Mouse (Mus musculus) left cerebral cortex, postnatal 25 days (tissue): ENCODE measurements around the gene Ush2a. TPM values are rescaled to one million over a fixed set of nuclear protein-coding genes. Genes with fewer than 3 reads are reported as not detected.

Source experiments
- DNase-seq, 2 experiments: peaks; one replicate each; pipeline ENCODE4 v3.0.0; 2022; ENCODE audit warnings: low spot score in 2 of 2, mixed read lengths in 1 of 2
- intact Hi-C: fragments of 180-260 bp; cut with DNase I; formaldehyde crosslinking; loops from one replicate; pipeline ENCODE4 v1.15.1; 2025
- total RNA-seq, 2 experiments: library from RNA; stranded (reverse); gene quantifications; 2 replicates each; pipeline ENCODE4 v1.2.3; 2021

Gene Ush2a
- total RNA-seq, 2 experiments from 2014 or later = 0.05 to 0.07 TPM

DNA sequence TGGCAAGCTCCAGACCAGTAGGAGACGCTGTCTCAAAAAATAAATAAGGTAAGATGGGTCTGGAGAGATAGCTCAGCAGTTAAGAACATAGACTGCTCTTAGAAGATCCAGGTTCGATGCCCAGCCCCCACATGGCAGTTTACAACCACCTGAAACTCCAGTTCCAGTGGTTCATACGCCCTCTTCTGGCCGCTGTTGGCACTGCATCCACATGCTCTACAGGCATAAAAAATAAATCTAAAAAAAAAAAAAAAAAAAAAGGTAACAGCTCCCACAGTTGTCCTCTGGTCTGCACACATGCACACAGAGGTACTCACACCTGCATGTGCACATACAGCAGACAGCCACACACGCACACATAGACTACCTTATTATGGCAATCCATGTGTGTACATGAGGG is 686.0 kb downstream of the Ush2a start:
- no peak for DNase-seq
- intact Hi-C loops = no loop called here

DNA sequence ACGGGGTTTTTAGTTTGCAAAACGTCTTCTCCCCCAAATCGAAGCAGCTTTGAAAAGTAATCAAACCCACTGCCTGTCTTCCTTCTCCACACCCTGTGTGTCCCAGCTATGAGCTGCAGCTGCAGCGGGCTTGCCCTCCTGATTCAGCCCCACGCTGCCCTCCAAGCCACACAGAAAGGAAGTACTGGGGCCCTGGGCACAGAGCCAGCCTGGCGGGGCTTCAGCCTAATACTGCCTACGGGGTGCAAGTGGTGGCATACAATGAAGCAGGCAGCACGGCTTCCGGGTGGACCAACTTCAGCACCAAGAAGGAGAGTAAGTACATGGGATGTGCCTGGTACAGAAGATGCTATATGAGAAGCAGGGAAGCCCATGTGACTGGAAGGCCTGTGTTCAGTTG is 686.5 kb downstream of the Ush2a start:
- intact Hi-C loops = no loop called here

DNA sequence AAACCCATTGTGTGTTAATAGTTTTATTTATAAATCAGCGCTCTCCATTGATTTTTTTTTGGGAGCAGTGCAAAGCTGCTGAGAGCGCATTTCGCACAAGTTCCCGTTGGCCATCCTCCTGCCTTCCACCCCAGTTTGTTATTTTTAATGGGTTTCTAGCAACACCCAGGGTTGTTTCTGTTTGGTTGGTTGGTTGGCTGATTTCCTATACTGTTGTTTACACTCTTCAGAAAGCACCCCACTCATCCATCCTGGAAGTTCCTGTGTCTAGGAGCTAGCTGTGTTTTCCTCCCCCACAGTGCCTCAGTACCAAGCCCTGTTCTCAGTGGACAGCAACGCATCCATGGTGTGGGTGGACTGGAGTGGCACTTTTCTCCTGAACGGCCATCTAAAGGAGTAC is 689.3 kb downstream of the Ush2a start:
- DNase-seq = no peak
- intact Hi-C loops = no loop called here

More for the DNA sequence above, 686.5 kb downstream of the Ush2a start:
- DNase-seq = peak in 1 of 2 experiments; percentile 10

DNA sequence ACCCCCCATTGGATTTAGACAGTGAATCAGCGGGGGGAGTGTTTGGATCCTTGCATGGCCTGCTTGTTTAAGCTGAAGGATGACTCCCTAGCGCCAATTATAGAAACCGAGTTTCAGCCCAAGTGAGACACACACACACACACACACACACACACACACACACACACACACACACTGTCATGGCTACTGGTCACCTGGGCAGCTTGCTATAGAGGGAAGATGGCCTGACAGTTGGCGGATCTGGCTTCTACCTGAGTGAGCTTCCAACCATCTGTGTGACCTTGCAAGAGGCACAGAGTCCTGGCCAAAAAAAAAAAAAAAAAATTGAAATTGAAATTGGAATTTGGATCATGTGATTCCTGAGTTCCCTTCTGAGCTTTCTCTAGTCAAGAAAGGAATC is 690.7 kb downstream of the Ush2a start:
- intact Hi-C loops = no loop called here
- no peak for DNase-seq

DNA sequence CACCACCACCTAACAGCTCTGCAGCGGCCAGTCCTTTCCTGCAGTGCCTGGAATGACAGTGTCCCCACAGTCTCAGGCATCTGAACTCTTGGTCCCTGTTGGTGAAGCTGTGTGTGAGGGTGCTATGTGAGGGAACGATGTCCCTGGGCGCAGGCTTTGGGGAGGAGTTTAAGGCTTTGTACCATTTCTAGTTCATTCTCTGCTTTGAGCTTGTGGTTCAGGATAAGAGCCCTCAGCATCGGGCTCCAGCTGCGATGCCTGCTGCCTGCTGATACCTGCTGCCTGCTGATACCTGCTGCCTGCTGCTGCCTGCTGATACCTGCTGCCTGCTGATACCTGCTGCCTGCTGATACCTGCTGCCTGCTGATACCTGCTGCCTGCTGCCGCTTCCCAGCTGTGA is 711.3 kb downstream of the Ush2a start:
- DNase-seq = no peak
- intact Hi-C loops = no loop called here

DNA sequence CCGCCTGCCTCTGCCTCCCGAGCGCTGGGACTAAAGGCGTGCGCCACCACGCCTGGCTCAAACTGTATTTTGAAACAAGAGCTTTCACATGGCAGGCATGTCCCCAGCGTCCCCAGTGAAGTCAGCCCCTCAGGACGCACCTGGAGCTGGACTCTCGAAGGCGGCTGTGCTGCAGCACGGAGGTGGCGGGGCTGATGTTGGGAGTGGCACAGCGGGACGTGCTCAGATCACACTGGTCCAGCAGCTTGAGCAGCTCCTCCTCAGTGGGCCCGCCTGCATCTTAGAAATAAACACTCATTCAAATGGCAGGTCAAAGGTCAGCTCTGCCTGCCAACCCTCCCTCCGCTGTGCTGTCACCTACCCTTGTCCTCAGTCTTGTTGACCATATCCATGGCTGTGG is 712.1 kb downstream of the Ush2a start:
- intact Hi-C loops = no loop called here

DNA sequence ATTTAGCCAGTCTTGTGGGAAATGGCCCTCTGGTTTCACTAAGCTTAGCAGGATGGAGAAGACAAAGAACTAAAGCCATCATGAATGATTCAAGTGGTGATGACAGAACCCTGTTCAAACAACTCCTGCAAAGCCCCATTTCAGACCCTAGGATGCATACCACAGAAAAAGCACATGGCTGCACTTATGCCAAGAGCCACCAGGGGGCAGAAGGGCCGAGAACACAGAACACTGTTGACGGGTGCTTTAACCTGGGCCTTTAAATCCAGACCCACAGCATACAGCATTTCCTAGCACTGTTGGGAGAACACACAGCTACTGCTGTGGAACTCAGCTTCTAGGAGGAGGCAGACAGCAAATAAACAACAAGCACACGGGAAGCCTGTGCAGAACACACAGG is 718.2 kb downstream of the Ush2a start:
- intact Hi-C loops = no loop called here
- DNase-seq = peak; percentile 40 to 56

More for the DNA sequence above, 712.1 kb downstream of the Ush2a start:
- no peak for DNase-seq

DNA sequence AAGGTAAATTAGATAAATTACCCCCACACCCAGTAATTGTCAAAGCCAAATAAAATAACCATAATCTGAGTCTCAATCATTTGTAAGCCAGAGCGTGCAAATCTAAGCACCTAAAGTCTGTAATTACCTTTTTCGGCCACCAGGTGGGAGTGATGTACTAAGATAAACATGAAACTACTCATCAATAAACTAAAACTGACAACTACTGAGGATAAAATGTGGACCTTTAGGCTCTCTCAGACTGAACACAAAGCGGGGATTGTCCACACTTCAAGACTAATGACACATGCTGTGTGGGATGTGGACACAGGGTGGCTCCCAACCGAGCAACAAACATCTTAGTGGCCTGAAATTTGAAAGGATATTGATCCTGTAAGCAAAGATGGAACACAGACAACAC is 731.4 kb downstream of the Ush2a start:
- DNase-seq = peak; percentile 58 to 66
- intact Hi-C loops = no loop called here

DNA sequence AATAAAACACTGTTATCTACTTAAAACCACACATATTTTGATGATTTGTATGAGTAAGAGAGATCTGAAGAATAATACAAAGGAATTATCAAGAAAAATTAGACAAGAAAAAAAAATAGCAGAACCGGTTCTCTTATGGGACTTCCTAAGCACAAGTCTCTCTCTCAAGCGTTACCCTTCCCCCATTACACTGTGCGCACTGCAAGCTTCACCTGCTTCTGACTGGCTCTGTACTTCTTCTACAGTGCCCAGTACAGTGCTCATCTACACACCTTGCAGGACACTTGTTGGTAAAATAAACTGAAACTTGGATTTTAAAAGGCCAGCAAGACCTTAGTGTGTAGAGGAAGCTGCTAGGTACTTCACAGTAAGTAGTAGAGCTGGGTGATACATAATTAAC is 736.1 kb downstream of the Ush2a start:
- intact Hi-C loops = no loop called here
- DNase-seq = no peak

DNA sequence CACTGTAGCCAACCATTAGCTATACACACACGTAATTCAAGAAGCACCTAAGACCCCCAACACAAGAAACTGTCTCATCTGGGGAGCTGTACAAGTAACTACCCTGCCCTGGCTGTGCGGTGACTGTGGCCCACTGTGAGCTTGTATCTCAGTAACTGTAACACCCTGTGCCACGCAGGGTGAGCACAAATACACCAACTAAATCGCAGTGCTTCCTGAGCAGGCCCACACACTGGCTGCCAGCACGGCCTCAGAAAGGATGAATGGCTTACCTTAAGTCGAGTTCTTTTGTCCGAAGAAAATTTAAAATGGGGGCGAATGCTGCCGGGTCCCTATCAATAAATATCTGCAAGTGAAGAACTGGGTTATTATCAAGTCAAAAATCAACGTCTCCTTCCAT is 738.2 kb downstream of the Ush2a start:
- intact Hi-C loops = no loop called here
- DNase-seq = no peak

DNA sequence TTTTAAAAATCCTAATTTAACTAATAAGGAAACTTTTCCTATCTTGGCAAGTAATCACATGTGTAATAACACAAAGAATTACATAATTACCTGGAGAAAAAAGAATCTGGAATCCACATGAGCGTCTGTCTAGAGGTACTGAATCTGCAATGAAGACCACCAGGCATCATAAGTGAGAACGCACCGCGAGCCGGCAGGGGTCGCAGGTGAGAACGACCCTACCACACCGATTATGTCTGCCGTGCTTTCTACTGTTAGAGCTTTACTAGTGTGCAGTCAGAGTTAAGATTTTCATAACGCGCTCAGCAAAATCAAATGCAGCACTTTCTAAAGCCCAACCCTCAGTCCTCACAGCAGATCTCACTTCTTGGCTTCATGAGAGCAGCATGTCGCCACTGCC is 740.0 kb downstream of the Ush2a start:
- DNase-seq = no peak
- intact Hi-C loops = no loop called here

DNA sequence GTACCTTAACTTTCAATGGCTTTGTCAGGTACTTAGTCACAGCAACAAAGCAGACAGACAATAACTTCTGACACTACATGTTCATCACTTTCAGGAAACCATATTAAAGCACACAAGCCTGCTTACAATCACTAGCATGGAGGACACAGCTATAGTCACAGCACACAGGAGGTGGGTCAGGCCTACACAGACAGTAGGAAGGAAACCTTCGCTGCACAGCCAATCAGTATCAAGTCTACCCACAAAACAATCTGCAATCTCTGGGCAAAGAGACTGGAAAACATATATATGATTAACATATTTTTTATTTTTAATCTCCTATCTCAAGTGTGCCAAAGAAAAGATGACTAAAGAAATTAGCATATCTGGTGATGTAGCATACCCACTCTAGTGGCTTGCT is 743.0 kb downstream of the Ush2a start:
- intact Hi-C loops = no loop called here
- DNase-seq = peak in 1 of 2 experiments; percentile 54

DNA sequence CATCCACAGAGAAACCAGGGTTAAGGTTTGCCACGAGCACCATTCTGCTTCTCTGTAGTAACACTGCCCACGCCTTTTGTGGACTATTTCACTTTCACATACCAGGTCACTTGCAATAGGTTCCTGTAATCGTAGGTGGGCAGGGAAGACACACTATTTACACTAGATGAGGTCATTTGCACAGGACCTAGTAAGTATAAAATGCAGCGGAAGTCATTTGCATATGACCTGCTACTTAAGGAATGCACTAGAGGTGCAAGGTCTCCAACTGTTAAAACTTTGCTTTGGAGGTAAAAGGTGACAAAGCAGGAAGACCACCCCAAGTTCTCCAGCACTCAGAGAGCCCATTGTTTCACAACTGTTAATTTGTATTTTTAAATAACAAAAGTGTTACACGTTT is 744.4 kb downstream of the Ush2a start:
- no peak for DNase-seq
- intact Hi-C loops = no loop called here

DNA sequence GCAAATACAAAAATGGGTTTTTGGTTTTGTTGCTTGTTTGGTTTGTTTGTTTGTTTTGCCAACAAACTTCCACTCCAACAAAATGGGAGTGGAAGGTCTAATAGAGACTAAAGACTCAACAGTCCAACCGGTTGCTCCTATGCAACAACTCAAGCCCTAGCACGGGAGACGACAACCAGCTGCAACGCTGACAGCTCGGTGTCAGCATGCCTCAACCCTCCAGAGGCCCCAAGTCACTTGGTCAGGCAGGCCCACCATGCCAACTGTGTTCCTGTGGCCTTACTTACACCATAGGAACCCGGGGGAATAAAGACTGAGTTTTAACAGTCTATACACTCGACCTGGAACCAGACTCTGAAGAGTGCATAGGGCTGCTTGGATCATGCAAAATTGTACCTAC is 745.0 kb downstream of the Ush2a start:
- no peak for DNase-seq
- intact Hi-C loops = no loop called here

DNA sequence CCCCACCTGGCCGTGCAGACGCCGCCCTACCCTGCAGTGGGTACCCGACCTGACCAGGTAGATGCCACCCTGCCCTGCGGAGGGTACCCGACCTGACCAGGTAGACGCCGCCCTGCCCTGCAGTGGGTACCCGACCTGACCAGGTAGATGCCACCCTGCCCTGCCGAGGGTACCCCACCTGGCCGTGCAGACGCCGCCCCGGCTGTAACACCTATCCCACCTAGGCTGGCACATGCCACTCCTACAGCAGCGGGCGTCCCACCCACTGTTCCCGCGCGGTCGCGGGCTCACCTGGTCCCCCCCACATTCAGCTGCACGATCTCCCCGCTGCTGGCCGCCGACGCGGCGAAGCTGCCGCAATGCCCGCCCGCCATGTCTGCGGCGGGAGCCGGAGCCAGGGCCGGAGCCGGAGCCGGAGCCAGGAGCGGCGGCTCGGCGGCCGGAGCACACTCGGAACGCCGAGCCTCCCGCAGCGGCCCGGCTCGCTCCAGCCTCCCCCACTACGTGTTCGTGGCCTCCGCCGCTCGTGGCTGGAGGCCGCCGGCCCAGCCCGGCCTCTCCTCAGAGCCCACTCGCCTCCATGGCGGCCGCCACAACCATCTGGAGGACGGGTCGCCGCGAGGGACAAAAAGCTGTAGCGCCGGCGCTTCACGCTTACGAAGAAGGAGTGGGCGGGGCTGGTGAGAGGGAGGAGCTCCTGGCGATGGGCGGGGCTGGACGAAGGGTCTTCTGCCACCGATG is 745.6 kb downstream of the Ush2a start, which contains the start of gene Kctd3:
Kctd3 (minus strand) TSS at position 603 of the 741 bp plus-strand sequence.
- DNase-seq = peak; percentile 96
- intact Hi-C loops = no loop called here

DNA sequence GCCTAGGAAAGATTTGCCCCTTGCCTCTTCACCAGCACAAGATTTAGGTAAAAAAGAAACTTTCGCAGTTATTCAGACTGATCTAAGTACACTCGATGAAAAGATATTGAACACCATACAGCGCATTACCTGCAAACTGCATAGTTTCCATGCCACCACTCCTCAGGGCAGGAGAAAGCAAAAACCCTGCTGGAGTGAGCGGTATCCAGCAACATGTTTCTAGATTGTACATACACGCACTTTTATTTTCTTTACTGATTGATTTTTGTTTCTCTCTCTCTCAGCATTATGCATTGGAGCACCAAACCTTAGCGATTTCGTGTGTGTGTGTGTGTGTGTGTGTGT is 746.1 kb downstream of the Ush2a start:
- DNase-seq = no peak
- intact Hi-C loops = no loop called here

DNA sequence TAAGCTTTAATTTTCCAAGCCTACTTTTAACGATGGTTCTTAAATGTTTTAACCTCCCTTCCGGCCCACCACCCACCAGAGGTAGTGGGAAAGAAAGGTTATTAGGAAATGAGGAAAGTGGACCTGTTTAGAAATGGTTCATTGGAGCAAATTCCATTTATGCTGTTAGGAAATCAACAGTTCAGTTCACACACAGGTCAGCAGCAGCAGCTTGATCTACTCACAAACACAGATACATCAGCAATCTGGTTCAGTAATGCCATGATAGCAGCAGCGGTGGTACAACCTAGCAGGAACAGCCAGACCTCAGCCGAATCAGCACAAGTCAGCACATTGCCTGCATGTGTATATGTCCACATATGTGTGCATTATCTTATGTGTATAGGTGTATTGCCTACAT is 748.8 kb downstream of the Ush2a start:
- DNase-seq = no peak
- intact Hi-C loops = no loop called here

DNA sequence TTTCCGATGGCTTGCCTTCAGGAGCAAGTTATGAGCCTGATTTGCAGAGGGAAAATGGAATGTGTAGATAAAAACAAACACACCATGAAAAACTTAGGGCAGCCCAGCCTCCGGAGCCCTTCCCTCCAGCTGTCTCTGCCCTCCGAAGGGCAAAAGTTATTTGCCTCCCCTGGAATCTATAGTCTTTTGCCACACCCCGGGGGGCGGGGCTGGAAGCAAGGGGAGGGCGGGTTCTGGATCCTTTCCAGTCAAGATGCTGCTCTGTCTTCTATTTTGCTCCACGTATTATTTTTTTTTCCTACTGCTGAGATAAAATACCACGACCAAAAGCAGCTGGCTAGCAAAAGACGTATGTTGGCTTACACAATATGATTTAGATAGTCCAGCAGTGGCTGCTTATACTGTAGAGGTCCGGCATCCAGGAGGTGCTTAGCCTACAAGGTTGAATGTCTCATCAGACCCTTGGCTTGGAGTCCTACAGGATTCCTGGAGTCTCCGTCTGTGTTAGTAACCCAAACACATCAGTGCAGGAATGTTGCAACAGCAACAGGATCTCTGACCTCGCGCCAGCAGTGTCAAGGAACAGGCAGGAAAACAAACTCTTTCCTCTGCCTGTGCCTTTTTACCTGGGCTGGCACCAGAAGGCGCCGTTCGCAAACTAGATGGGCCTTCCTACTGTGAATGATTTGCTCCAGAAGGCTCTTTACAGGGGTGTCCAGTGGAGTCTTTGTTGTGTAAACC is 751.2 kb downstream of the Ush2a start:
- intact Hi-C loops = no loop called here
- DNase-seq = no peak

DNA sequence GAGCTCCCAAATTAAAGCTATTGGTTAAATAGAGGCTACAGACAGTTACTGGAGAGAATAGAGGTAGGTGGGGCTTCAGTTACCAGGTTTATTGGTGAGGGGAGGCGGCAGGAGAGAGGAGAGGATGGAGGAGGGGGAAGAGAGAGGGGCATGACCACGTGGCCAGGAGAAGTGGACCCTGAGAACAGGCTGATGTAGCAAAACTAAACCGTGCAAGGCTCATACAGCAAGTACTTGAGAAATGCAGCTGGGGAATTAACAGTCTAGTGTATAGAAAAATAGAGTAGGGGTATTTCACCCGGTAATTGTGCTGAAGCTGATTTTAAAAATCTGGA is 751.7 kb downstream of the Ush2a start:
- no peak for DNase-seq
- intact Hi-C loops = no loop called here
